Mouse (Mus musculus): ENCODE data around the gene Lmo4. TPM values are rescaled to one million over a fixed set of nuclear protein-coding genes. Genes with fewer than 3 reads are reported as not detected.

Gene Lmo4
- total RNA-seq, 2 experiments from 2014 or later, result 53.7 to 95.9 TPM

DNA sequence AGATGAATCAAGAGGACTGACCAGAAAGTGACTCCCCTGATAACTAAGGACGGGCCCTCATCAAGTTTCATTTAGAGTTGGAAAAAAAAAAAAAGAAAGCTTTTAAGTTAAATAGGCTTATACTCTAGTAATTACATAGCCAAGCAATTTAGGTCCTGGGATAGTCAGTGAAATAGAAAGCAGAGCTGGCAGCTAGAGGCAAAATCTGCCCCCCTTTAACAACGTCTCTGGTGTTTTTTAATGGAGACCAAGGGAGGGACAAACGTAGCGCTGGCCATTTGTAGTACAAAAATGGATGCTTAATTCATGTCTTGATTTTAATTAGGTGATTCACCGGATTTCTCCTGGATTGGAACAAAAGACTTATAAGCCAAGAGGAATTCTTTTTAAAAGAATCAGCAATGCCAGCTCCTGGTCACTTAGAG is 1.0 kb downstream of the Lmo4 start:
- DNase-seq, result no peak

DNA sequence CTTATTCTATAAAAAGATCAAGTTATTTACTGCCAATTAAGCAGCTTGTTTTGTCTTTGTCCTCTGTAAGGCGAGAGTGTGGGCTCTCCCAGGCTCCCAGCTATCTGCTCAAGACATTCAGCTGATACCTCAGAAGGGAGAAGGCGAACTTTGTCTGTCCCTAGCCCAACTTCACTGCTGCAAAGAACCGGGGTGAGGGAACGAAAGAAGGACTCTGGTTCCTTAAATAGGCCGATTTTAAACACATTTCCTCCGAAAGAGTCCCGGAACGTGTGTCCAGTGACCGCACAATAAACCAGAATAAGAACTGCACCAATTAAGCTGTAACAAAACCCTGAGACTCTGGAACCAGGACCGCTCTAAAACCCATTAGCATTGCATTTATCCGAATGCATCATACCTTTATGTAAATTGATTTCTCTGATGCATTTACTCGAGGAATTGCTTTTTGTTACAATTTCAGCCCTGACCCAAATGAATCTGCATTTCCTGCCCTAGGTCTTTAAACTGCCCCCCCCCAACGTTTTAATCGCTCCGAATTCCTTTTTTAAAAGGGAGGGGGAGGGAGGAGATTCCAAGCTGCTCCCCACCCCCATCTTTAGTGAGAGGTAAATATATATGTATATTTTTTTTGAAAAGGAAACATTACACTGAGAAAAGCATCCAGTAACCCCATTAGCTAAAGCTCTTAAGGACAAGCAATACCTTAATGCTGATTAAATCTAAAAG is 1.6 kb downstream of the Lmo4 start:
- DNase-seq, result peak in 1 of 2 experiments; percentile 28

DNA sequence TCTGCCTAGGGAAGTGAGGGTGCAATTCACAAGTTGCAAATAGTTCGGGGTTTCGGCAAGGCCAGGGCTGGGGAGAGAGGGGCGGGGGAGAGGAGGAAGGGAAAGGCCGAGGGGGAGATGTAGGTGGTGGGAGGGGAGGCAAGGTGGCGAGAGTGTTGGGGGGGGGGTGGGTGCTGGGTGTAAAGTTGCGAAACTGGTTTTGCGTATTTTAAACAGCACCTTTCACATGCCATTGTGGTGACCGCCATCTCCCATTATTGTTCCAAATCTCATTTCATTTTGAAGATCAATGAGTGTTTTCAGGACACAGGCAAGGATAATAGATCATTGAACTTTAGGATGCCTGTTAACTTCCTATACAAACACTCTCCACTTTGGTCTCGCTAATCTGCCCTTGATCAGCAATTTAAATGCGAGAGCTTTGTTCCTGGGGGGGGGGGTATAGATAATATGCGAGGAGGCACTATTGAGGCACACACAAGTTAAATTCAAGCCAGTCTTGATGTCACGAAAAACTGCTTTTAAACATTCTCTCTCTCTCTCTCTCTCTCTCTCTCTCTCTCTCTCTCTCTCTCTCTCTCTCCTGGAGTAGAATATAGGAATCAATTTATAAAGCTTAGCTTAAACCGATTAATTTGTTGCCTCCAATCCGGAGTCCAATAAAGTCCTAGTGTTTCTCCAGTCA is 2.3 kb downstream of the Lmo4 start:
- no peak for DNase-seq

- peak; percentile 93 to 95 for DNase-seq
These were observed 3.0 kb downstream of the Lmo4 start for GRCm38 (mm10) chr3:144201794-144202573.

DNA sequence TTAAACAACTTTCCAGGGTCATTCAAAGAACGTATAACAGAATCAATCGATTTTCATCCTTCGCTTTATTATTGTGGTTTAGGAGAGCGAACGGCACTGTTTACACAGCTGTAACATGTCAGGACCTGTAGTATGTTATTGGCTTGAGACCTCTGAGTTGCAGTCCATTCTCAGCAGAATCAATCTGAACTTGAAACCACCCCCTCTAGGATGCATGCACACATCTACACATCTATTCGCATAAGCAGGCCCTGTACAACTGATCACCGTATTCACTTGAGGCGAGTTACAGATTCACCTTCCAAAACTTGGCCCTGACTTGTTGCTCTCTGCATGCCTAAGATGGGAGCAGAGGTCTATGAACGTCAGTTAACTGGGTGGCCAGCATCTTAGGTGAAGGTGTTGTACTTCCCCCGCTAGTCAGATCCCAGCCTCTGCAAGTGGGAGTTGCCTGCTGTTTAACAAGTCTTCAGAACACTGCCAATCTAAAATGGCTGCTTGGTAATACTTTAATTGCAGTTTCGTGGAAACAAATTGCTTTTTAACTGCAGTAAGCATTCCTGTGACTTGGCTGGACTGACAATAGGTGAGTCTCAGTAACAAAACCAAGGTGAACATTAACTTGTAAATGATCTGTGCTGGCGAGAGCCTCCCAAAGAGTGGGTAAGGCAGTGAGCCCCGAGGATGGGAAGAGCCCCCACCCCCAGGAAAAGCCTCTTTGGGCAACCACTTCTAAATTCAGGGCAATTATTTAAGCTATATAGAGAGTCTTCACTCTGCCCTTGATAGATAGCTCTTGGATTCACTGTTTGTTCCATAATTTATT is 19.5 kb downstream of the Lmo4 start:
- DNase-seq, result no peak

DNA sequence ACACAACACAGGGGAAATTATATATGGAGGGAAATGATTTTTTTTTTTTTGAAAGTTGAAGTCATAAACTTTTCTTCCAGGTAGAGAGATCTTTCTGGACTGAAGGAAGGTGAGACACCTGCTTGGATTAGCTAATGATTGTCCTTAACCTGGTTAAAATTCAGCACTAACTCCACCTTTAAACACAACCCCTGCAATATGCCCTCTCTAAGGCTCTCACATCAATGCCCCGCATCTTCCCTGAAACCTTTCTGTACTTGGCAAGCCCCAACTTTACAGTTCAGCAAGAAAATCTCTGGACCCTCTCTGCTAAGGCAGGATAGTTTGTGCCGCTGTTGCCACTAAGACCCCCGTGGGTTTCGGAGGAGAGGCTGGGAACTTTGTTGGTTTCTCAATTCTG is 20.1 kb downstream of the Lmo4 start:
- DNase-seq, result no peak

DNA sequence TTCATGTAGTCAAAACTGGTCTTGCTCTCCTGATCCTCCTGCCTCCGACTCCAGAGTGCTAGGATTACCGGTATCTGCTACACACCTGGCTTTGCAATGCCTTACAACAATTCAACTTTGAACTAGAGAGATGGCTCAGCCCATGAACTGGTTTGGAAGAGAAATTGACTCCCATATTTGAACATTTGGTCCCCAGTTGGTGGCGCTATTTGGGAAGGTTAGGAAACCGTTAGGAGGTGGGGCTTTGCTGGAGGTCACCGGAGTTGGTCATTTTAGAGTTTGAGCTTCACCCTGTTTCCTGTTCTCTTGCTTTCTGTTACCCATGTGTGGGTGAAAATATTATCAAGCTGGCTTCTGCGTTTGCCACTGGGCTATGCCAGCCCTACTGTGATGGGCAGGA is 22.8 kb downstream of the Lmo4 start:
- peak in 1 of 2 experiments; percentile 16 for DNase-seq

GRCm38 (mm10) chr3:144178937-144179336 is 26.1 kb downstream of the Lmo4 start:
- DNase-seq, result no peak

GRCm38 (mm10) chr3:144173866-144174588 is 31.0 kb downstream of the Lmo4 start:
- DNase-seq, result no peak

- DNase-seq, result no peak
These were observed 31.9 kb downstream of the Lmo4 start for GRCm38 (mm10) chr3:144173138-144173537.

DNA sequence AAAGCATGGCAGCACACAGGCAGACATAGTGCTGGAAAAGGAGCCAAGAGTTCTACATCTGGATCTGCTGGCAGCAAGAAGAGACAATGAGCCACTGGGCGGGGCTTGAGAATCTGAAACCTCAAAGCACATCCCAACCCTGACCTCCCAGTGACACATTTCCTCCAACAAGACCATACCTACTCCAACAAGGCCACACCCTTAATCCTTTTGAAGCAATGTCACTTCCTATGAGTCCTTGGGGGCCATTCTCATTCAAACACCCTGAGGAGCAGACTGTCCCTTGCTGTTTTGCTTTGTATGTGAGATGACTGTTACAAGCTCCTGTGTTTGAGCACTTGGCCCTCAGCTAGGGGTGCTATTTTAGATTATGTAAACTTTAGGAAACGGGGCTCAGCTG is 33.3 kb downstream of the Lmo4 start:
- DNase-seq, result no peak

GRCm38 (mm10) chr3:144170539-144170938 is 34.5 kb downstream of the Lmo4 start:
- DNase-seq, result no peak

GRCm38 (mm10) chr3:144166439-144167155 is 38.4 kb downstream of the Lmo4 start:
- DNase-seq, result peak; percentile 26 to 47

DNA sequence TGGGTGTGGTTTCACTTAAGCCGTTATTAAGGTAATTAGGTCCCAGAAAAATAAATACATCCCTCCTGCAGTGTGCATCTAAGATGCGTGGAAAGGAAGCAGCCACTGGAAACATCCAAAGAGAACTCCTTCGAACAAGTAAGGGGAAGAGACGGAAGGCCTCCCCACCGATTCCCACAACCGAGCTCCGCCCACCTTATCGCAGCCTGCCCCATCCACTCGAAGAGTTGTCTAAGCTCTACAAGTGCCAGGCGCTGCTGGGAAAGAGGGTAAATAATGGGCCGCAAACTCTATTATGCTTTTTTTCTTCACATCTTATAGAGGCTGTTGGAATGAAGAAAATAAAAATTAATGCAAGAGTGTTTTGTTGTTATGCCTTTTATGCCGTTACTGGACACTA is 39.6 kb downstream of the Lmo4 start:
- DNase-seq, result no peak

- peak; percentile 81 to 86 for DNase-seq
These were observed 40.2 kb downstream of the Lmo4 start for GRCm38 (mm10) chr3:144164665-144165385.

DNA sequence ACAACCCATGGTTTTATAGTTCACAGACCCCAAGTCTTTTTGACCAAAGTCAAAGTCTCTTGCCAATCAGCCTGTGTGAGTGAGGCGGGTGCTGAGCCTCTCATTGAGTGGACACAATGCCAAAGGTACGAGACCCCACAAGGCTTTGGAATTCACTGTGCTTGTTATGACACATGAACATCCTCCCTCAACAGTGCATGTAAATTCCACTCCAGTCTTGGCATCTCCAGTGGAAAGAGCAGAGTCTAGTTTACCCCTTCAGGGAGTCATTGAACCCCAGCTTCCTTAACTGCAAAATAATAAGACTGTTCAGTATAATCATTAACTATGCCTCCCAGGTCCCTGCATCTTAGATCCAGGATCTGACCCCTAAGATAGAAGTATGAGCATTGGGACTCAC is 41.3 kb downstream of the Lmo4 start:
- no peak for DNase-seq

GRCm38 (mm10) chr3:144162156-144162555 is 42.9 kb downstream of the Lmo4 start:
- DNase-seq, result no peak

- peak; percentile 20 to 43 for DNase-seq
These were observed 43.8 kb downstream of the Lmo4 start for GRCm38 (mm10) chr3:144161261-144161660.

- DNase-seq, result no peak
These were observed 49.3 kb downstream of the Lmo4 start for GRCm38 (mm10) chr3:144155746-144156145.

DNA sequence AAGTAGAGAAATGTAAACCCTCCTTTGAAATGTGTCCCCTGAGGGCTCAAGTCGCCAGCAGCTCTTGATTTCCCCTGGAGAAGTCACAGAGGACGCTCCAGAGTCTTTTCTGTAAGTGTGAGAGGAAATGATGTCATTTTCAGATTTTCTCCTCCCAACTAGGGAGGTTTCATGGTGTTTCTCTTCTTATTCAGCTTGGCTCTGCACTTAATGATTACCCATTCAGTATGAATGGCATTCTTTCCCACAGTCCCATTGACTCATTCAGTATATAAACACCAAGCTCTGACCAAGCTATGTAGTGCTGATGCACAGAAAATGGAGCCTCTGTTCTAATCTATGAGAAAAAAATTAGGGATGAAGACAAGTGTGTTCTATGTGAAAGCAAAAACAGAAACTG is 51.6 kb downstream of the Lmo4 start:
- no peak for DNase-seq
